Mouse (Mus musculus): ENCODE data around the gene Cfap44. TPM values are rescaled to one million over a fixed set of nuclear protein-coding genes. Genes with fewer than 3 reads are reported as not detected.
"Not testable (repeated sequence)": the region's sequence is repeated elsewhere in the genome, so short reads cannot be mapped to it uniquely, and the experiment has no call there.

Gene Cfap44
- polyA plus RNA-seq, 1 experiment from 2014 or later: 0.81 TPM

DNA sequence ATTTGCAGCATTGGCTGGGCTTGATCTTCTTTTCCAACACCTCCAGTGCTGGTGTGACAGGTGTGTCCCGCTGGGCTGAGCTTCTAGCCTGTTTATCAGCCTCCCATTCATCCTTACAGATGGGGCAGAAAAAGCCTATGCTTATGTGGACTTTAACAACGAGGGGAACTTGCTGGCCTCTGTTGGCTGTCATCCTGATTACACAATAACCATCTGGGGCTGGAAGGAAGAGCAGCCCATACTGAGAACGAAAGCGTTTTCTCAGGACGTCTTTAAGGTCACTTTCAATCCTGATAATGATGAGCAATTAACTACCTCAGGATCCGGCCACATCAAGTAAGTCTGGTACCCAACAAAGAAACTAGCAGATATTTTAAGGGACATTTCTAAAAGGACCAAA lies 15.6 kb downstream of the Cfap44 start:
- ATAC-seq (ENCODE audit: insufficient number of reproducible peaks, low FRiP score, low TSS enrichment, low read depth): no peak
- no peaks in the 10 kb centered on the region for H3K9me3 ChIP-seq (ENCODE audit: control insufficient read depth, low read length)
- H3K27ac ChIP-seq (replicated peaks; ENCODE audit: low read depth, low read length): no peak overlapping the region
- no peak overlapping the region for H3K4me2 ChIP-seq (ENCODE audit: low read depth, severe bottlenecking)
- H3K4me1 ChIP-seq (ENCODE audit: control insufficient read depth, insufficient read depth, low read length): no peaks in the 10 kb centered on the region
- 71% methylated on average over 6 of the region's 6 CpGs for WGBS
- no peak for DNase-seq (ENCODE audit: low spot score)
- H3K4me3 ChIP-seq (ENCODE audit: low read depth, low read length): no peak overlapping the region
- no peaks in the 10 kb centered on the region for H3K36me3 ChIP-seq (ENCODE audit: control insufficient read depth, insufficient read depth, low read length)
- no peaks in the 10 kb centered on the region for H3K27me3 ChIP-seq (ENCODE audit: control insufficient read depth, insufficient read depth, low read length)
- no peak overlapping the region for H3K9ac ChIP-seq (ENCODE audit: low read length)

DNA sequence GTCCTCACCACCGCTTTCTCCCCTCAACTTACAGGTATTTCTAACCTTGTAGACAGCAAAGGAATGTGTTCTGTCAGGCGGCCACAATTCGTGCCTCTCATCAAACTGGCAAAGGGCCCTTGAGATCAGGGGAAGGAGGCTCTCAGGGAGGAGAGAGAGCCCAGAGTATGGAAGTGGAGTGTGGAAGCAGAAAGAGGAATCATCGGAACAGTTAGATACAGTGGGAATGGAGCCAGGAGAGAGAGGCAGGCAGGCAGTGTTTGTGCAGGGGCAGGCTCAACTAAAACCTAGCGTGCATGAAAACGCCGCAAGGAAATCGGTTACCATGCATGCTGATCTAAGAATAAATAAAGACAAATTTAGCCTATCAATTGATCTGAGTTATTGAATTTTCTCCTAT lies 23.0 kb downstream of the Cfap44 start:
- no peaks in the 10 kb centered on the region for H3K36me3 ChIP-seq (ENCODE audit: control insufficient read depth, insufficient read depth, low read length)
- no peaks in the 10 kb centered on the region for H3K9me3 ChIP-seq (ENCODE audit: control insufficient read depth, low read length)
- 80% methylated on average over 8 of the region's 8 CpGs for WGBS
- no peak overlapping the region for H3K4me3 ChIP-seq (ENCODE audit: low read depth, low read length)
- no peak for ATAC-seq (ENCODE audit: insufficient number of reproducible peaks, low FRiP score, low TSS enrichment, low read depth)
- no peak overlapping the region for H3K9ac ChIP-seq (ENCODE audit: low read length)
- no peak overlapping the region for H3K4me2 ChIP-seq (ENCODE audit: low read depth, severe bottlenecking)
- no peak for DNase-seq (ENCODE audit: low spot score)
- no peaks in the 10 kb centered on the region for H3K4me1 ChIP-seq (ENCODE audit: control insufficient read depth, insufficient read depth, low read length)
- H3K27ac ChIP-seq (replicated peaks; ENCODE audit: low read depth, low read length): no peak overlapping the region
- no peaks in the 10 kb centered on the region for H3K27me3 ChIP-seq (ENCODE audit: control insufficient read depth, insufficient read depth, low read length)

DNA sequence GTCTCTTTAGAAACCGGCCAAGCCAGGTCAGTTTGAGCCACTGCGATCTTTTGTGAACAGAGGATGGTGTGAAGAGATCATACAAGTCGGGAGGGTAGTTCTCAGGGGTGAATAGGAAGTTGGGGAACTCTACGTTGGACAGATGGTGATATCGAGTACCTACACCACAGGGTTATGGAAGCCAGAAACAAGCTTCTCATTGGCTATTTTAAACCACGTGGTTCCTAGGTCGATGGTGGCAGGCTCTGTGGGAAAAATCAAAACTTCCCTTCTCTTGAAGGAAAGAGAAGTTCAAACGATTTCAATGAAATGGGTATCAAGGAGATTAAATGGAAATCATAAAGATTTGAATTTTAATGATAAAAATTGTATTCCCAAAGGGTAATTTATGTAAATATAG lies 27.1 kb downstream of the Cfap44 start:
- H3K27me3 ChIP-seq (ENCODE audit: control insufficient read depth, insufficient read depth, low read length): no peaks in the 10 kb centered on the region
- no peaks in the 10 kb centered on the region for H3K9me3 ChIP-seq (ENCODE audit: control insufficient read depth, low read length)
- H3K4me3 ChIP-seq (ENCODE audit: low read depth, low read length): no peak overlapping the region
- DNase-seq (ENCODE audit: low spot score) (no peak), ATAC-seq (ENCODE audit: insufficient number of reproducible peaks, low FRiP score, low TSS enrichment, low read depth) (no peak)
- H3K4me1 ChIP-seq (ENCODE audit: control insufficient read depth, insufficient read depth, low read length): no peaks in the 10 kb centered on the region
- WGBS: 87% methylated on average over 8 of the region's 8 CpGs
- H3K36me3 ChIP-seq (ENCODE audit: control insufficient read depth, insufficient read depth, low read length): no peaks in the 10 kb centered on the region
- H3K27ac ChIP-seq (replicated peaks; ENCODE audit: low read depth, low read length): no peak overlapping the region
- no peak overlapping the region for H3K4me2 ChIP-seq (ENCODE audit: low read depth, severe bottlenecking)
- H3K9ac ChIP-seq (ENCODE audit: low read length): no peak overlapping the region

DNA sequence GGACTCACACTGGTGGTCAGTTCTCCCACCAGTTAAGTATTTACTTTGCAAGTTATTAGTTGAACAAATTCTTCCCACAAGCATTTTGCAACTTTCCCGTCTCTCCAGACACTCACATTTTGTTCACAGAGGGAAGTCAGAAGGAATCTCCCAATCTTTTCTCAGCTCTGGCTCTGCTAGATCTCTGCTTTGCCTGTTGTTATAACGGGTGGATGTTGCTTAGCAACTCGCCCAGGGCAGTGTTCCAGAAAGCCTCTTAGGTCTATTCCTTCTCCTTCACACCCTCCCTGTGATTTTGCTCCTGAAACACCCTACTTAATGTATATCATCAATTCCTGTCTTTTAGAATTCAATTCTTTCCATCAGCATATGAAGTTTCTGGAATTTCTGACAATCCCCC lies 28.9 kb downstream of the Cfap44 start:
- no peak for ATAC-seq (ENCODE audit: insufficient number of reproducible peaks, low FRiP score, low TSS enrichment, low read depth)
- no peaks in the 10 kb centered on the region for H3K36me3 ChIP-seq (ENCODE audit: control insufficient read depth, insufficient read depth, low read length)
- H3K4me2 ChIP-seq (ENCODE audit: low read depth, severe bottlenecking): no peak overlapping the region
- H3K4me3 ChIP-seq (ENCODE audit: low read depth, low read length): no peak overlapping the region
- H3K27me3 ChIP-seq (ENCODE audit: control insufficient read depth, insufficient read depth, low read length): no peaks in the 10 kb centered on the region
- H3K4me1 ChIP-seq (ENCODE audit: control insufficient read depth, insufficient read depth, low read length): no peaks in the 10 kb centered on the region
- DNase-seq (ENCODE audit: low spot score): no peak
- no peaks in the 10 kb centered on the region for H3K9me3 ChIP-seq (ENCODE audit: control insufficient read depth, low read length)
- H3K27ac ChIP-seq (replicated peaks; ENCODE audit: low read depth, low read length): no peak overlapping the region
- WGBS: 59% methylated on average over 3 of the region's 3 CpGs
- H3K9ac ChIP-seq (ENCODE audit: low read length): no peak overlapping the region

DNA sequence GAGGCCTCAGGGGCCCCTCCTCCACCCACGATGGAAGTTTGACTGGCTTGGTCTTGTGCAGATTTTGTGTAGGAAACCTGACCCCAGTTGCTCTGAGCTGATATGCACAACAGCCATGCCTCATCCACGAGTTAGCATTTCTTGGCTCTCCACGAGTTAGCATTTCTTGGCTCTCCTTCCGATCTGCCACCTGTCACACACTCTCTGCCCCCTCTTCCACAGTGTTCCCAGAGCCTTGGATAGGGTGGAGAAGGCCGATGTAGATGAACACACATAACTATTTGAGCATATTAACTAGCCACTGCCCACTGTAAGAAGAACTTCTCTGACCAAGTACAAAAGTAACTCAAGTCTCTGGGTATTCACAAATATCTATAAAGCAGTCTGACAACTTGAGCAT lies 33.9 kb downstream of the Cfap44 start:
- H3K9me3 ChIP-seq (ENCODE audit: control insufficient read depth, low read length): no peaks in the 10 kb centered on the region
- H3K36me3 ChIP-seq (ENCODE audit: control insufficient read depth, insufficient read depth, low read length): no peaks in the 10 kb centered on the region
- H3K4me1 ChIP-seq (ENCODE audit: control insufficient read depth, insufficient read depth, low read length): no peaks in the 10 kb centered on the region
- no peaks in the 10 kb centered on the region for H3K27me3 ChIP-seq (ENCODE audit: control insufficient read depth, insufficient read depth, low read length)
- no peak for DNase-seq (ENCODE audit: low spot score)
- H3K9ac ChIP-seq (ENCODE audit: low read length): no peak overlapping the region
- H3K27ac ChIP-seq (replicated peaks; ENCODE audit: low read depth, low read length): no peak overlapping the region
- ATAC-seq (ENCODE audit: insufficient number of reproducible peaks, low FRiP score, low TSS enrichment, low read depth): no peak
- no peak overlapping the region for H3K4me3 ChIP-seq (ENCODE audit: low read depth, low read length)
- H3K4me2 ChIP-seq (ENCODE audit: low read depth, severe bottlenecking): no peak overlapping the region
- 81% methylated on average over 5 of the region's 5 CpGs for WGBS

DNA sequence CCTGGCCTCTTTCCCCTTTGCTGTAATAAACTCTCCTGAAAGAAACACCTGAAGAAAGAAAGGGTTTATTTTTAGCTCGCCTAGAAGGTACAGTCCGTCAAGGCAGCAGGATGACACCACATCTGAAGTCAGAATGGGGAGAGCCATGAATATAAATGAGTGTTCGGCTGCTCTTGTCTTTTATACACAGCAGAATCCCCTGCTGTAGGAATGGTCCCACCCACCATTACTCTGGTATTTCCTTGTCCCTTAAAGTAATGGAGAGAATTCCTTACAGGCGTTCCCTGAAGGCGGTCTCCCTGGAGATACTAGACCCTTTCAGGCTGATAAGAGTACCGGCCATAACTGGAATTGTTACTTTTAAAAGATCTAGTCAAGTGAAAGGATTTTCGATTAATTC lies 35.4 kb downstream of the Cfap44 start:
- 79% methylated on average over 7 of the region's 7 CpGs for WGBS
- no peak overlapping the region for H3K27ac ChIP-seq (replicated peaks; ENCODE audit: low read depth, low read length)
- H3K27me3 ChIP-seq (ENCODE audit: control insufficient read depth, insufficient read depth, low read length): no peaks in the 10 kb centered on the region
- H3K9me3 ChIP-seq (ENCODE audit: control insufficient read depth, low read length): no peaks in the 10 kb centered on the region
- no peaks in the 10 kb centered on the region for H3K36me3 ChIP-seq (ENCODE audit: control insufficient read depth, insufficient read depth, low read length)
- H3K4me1 ChIP-seq (ENCODE audit: control insufficient read depth, insufficient read depth, low read length): no peaks in the 10 kb centered on the region
- H3K9ac ChIP-seq (ENCODE audit: low read length): no peak overlapping the region
- ATAC-seq (ENCODE audit: insufficient number of reproducible peaks, low FRiP score, low TSS enrichment, low read depth) (no peak), DNase-seq (ENCODE audit: low spot score) (no peak)
- H3K4me3 ChIP-seq (ENCODE audit: low read depth, low read length): no peak overlapping the region
- H3K4me2 ChIP-seq (ENCODE audit: low read depth, severe bottlenecking): no peak overlapping the region

DNA sequence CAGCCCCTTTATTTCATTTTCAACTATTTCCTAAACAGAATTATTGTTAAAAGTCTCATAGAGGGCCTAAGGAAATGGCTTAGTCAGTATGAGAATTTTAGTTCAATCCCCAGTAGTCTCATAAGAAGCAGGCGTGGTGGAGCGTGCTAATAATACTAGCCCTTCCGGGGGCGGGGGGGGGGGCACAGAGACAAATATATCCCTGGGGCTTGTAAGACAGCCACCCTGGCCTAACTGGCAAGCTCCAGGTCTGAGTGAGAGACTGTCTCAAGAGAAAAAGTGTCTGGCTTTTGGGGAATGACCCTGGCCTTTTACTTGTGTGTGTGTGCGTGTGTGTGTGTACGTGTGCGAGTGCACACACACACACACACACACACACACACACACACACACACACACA lies 40.3 kb downstream of the Cfap44 start:
- no peak overlapping the region for H3K27ac ChIP-seq (replicated peaks; ENCODE audit: low read depth, low read length)
- H3K9ac ChIP-seq (ENCODE audit: low read length): no peak overlapping the region
- no peaks in the 10 kb centered on the region for H3K27me3 ChIP-seq (ENCODE audit: control insufficient read depth, insufficient read depth, low read length)
- H3K4me3 ChIP-seq (ENCODE audit: low read depth, low read length): no peak overlapping the region
- DNase-seq (ENCODE audit: low spot score) (no peak), ATAC-seq (ENCODE audit: insufficient number of reproducible peaks, low FRiP score, low TSS enrichment, low read depth) (no peak)
- 89% methylated on average over 7 of the region's 7 CpGs for WGBS
- no peaks in the 10 kb centered on the region for H3K36me3 ChIP-seq (ENCODE audit: control insufficient read depth, insufficient read depth, low read length)
- no peaks in the 10 kb centered on the region for H3K9me3 ChIP-seq (ENCODE audit: control insufficient read depth, low read length)
- H3K4me1 ChIP-seq (ENCODE audit: control insufficient read depth, insufficient read depth, low read length): no peaks in the 10 kb centered on the region
- no peak overlapping the region for H3K4me2 ChIP-seq (ENCODE audit: low read depth, severe bottlenecking)

DNA sequence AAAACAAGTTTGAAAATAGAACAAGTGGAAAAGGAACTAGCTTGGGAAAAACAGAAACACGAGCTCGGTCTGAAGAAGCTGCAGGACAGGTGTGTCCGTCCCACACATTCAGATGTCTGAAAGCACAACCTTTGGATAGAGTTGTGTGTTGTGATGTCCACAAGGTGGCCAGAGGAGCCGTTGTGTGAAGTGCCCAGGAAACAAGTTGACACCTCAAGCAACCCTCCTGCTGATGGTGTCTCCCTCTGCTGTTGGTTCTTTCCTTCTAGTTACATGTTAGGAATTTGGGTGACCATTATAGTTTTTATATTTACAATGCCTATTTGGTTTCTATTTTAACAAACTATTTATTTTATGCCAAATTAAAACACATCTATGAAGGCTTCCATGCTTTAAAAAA lies 40.9 kb downstream of the Cfap44 start:
- Histone ChIP-seq H3K4me2 (ENCODE audit: low read depth, severe bottlenecking) (no peak overlapping the region), H3K4me3 (ENCODE audit: low read depth, low read length) (no peak overlapping the region), H3K36me3 (ENCODE audit: control insufficient read depth, insufficient read depth, low read length) (no peaks in the 10 kb centered on the region), H3K4me1 (ENCODE audit: control insufficient read depth, insufficient read depth, low read length) (no peaks in the 10 kb centered on the region), H3K9me3 (ENCODE audit: control insufficient read depth, low read length) (no peaks in the 10 kb centered on the region), H3K27ac (replicated peaks; ENCODE audit: low read depth, low read length) (no peak overlapping the region), H3K27me3 (ENCODE audit: control insufficient read depth, insufficient read depth, low read length) (no peaks in the 10 kb centered on the region), H3K9ac (ENCODE audit: low read length) (no peak overlapping the region)
- ATAC-seq (ENCODE audit: insufficient number of reproducible peaks, low FRiP score, low TSS enrichment, low read depth) (no peak), DNase-seq (ENCODE audit: low spot score) (no peak)
- WGBS: 67% methylated on average over 4 of the region's 4 CpGs

DNA sequence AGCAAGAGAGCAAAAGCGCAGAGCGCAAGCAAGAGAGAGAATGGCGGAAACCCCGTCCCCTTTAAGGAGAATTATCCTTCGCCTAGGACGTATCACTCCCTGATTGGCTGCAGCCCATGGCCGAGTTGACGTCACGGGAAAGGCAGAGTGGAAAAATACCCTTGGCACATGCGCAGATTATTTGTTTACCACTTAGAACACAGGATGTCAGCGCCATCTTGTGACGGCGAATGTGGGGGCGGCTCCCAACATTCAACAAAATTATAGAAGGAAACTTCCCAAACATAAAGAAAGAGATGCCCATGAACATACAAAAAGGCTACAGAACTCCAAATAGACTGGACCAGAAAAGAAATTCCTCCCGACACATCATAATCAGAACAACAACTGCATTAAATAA lies 47.3 kb downstream of the Cfap44 start:
- WGBS: 96% methylated on average over 15 of the region's 15 CpGs
- not testable (repeated sequence) for H3K9me3 ChIP-seq (ENCODE audit: control insufficient read depth, low read length); H3K27ac ChIP-seq (replicated peaks; ENCODE audit: low read depth, low read length); H3K27me3 ChIP-seq (ENCODE audit: control insufficient read depth, insufficient read depth, low read length); H3K4me1 ChIP-seq (ENCODE audit: control insufficient read depth, insufficient read depth, low read length); H3K4me2 ChIP-seq (ENCODE audit: low read depth, severe bottlenecking); H3K36me3 ChIP-seq (ENCODE audit: control insufficient read depth, insufficient read depth, low read length); H3K4me3 ChIP-seq (ENCODE audit: low read depth, low read length); DNase-seq (ENCODE audit: low spot score); ATAC-seq (ENCODE audit: insufficient number of reproducible peaks, low FRiP score, low TSS enrichment, low read depth); H3K9ac ChIP-seq (ENCODE audit: low read length)
